In the genomic region with DNA sequence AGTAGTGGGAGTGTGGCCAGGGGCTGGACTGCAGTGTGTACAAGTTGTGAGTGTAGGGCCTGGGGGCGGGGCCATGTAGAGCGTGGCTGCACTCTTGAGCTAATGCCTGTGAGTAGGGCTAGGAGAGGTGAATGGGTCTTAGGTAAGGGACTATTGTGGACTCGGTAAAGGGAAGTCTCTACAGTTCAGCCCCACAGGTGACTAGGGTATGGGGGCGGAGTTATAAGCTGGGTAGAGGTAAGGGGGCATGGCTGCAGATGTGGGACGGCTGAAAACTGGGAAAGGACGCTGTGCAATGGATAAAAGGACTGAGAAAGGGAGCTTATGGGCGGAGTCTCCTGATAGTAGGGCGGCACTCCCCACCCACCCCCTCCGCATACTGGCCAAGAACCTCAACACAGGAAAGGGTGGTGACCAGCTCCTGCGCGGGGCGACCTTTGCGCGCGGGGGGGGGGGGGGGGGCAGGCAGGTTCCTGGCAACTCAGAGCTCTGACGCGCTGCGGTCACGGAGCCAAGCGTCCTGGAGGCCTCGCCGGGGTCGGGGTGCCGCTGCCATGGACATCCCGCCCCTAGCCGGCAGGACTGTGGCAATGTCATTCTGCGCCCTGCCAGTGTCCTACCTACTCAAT, we compare ENCODE assay signal across 8 mouse cellular contexts. TPM values are rescaled to one million over a fixed set of nuclear protein-coding genes. Genes with fewer than 3 reads are reported as not detected.
A peak's percentile ranks its signal among the peaks of the same experiment; 100 is the strongest.
DNase-seq lines count a peak whose midpoint lies in the region; ATAC-seq and TF ChIP-seq lines count a peak whose summit lies in the region.

A gene (plus strand): TSS at position 484 of the 629 bp plus-strand sequence.

- no peaks in the 10 kb centered on the region for H3K9me3 ChIP-seq in liver, postnatal 0 days (ENCODE audit: low read length)

- H3K27ac ChIP-seq in liver, postnatal 0 days (ENCODE audit: low read depth) = peak within 1 kb of the TSS; percentile 79

- H3K4me1 ChIP-seq in liver, postnatal 0 days (ENCODE audit: insufficient read depth) = peaks cover 18% of the 10 kb centered on the region

- TF ChIP-seq EP300 in liver, postnatal 0 days (IDR thresholded peaks at IDR 0.05; ENCODE audit: low read depth) = no peak

- peak within 1 kb of the TSS; percentile 46 for H3K9ac ChIP-seq in liver, postnatal 0 days (replicated peaks)

- H3K36me3 ChIP-seq in liver, postnatal 0 days (replicated peaks; ENCODE audit: insufficient read depth, low read length) = peaks cover 24% of the 10 kb centered on the region

- TF ChIP-seq CTCF in liver, postnatal 0 days (IDR thresholded peaks at IDR 0.05; ENCODE audit: low read depth) = no peak

- DNase-seq in ES-CJ7 (ENCODE audit: low read depth, low spot score) = peak; percentile 66
- DNase-seq in heart, adult 8-10 months (ENCODE audit: low spot score) = peak; percentile 21
- peak; percentile 80 for DNase-seq in kidney, adult 11 months
- DNase-seq in liver, postnatal 0 days = peak; percentile 84
- peak; percentile 22 for DNase-seq in ovary, postnatal 14 days (ENCODE audit: low spot score)
- DNase-seq in right cerebral cortex, adult 2 months (ENCODE audit: low spot score in 2 of 2) = no peak

- peak within 1 kb of the TSS; percentile 26 for H3K4me3 ChIP-seq in liver, postnatal 0 days (ENCODE audit: low read depth, low read length)

- H3K27me3 ChIP-seq in liver, postnatal 0 days (ENCODE audit: insufficient read depth, low read length) = no peaks in the 10 kb centered on the region

- H3K4me2 ChIP-seq in liver, postnatal 0 days (ENCODE audit: low read depth, low read length) = peak within 1 kb of the TSS; percentile 68

- peak; percentile 74 for ATAC-seq in common myeloid progenitor, adult 5-6 weeks (replicated peaks; ENCODE audit: low read depth, poor library complexity, severe bottlenecking)
- ATAC-seq in liver, postnatal 0 days = peak; percentile 90
- no peak for ATAC-seq in activated CD4-positive, CD25-positive, alpha-beta regulatory T cell, adult 4 months

- 12% methylated on average over 16 of the region's 27 CpGs for WGBS in liver, postnatal 0 days (ENCODE audit: insufficient replicate concordance)

RNA-seq across cellular contexts. Expression of the gene that starts here (rescaled TPM):
- total RNA-seq in common myeloid progenitor, adult 5-6 weeks (2017) = not detected in 2 replicates
- under 1 TPM; 0.44 to 0.90 (median 0.72) TPM for total RNA-seq in heart, adult 8-10 months (2022)
- polyA plus RNA-seq in liver, postnatal 0 days (2015; fragmentation: Nextera tagmentation; extraction: Ambion mirVana) = 32.5 and 38.7 TPM in 2 replicates
- under 1 TPM; 0.34 to 0.69 TPM for polyA plus RNA-seq in activated CD4-positive, CD25-positive, alpha-beta regulatory T cell, adult 4 months (2017; shearing (Covaris generic))

Comparison
In these comparisons a context has a peak if more than half of its experiments do, and no peak if none do; other contexts are left out.
1. RNA of the gene that starts here (polyA plus RNA-seq): 32.5 to 38.7 TPM in liver, postnatal 0 days; 0.34 to 0.69 TPM in activated CD4-positive, CD25-positive, alpha-beta regulatory T cell, adult 4 months; every median in the first group is over 10 times any median in the second.
2. Peak in ATAC-seq in common myeloid progenitor, adult 5-6 weeks; RNA of the gene not detected or under 1 TPM.
3. Peak in DNase-seq in heart, adult 8-10 months; RNA of the gene not detected or under 1 TPM.
4. DNase-seq: peak in ES-CJ7 (single experiment), kidney, adult 11 months (single experiment), liver, postnatal 0 days (single experiment) and ovary, postnatal 14 days (single experiment); none in right cerebral cortex, adult 2 months (0 of 2).